Mouse (Mus musculus) adrenal gland, postnatal 14 days (tissue): ENCODE data around the gene Irs3. TPM values are rescaled to one million over a fixed set of nuclear protein-coding genes. Genes with fewer than 3 reads are reported as not detected.

ENCODE experiments used
- total RNA-seq: library from RNA; stranded (reverse); gene quantifications from 2 replicates; pipeline ENCODE4 v1.2.3, GENCODE M21; 2021

Irs3 gene
- total RNA-seq, 1 experiment from 2014 or later, result 4.6 TPM

Other genes with a start within 250 kb of the Irs3 start
- gene Zan, start 168.7 kb downstream of the Irs3 start, total RNA-seq, result not detected in 2 replicates
- gene Pop7, start 143.2 kb downstream of the Irs3 start, total RNA-seq, result 22.3 and 26.2 TPM in 2 replicates
- gene Gigyf1, start 127.2 kb downstream of the Irs3 start, total RNA-seq, result 30.5 and 36.6 TPM in 2 replicates
- not detected in 2 replicates for gene Epo, start 112.5 kb downstream of the Irs3 start, total RNA-seq
- 574 and 611 TPM in 2 replicates for gene Gnb2, start 112.2 kb downstream of the Irs3 start, total RNA-seq
- gene Actl6b, start 92.2 kb downstream of the Irs3 start, total RNA-seq, result 2.8 and 3.8 TPM in 2 replicates
- gene Tfr2, start 75.9 kb downstream of the Irs3 start, total RNA-seq, result 1.4 and 26.4 TPM in 2 replicates
- 42.5 and 44.9 TPM in 2 replicates for gene Mospd3, start 44.7 kb downstream of the Irs3 start, total RNA-seq
- 414 and 471 TPM in 2 replicates for gene Pcolce, start 31.9 kb downstream of the Irs3 start, total RNA-seq
- 0.38 and 0.85 TPM in 2 replicates for gene Fbxo24, start 16.7 kb downstream of the Irs3 start, total RNA-seq
- gene Lrch4, start 16.6 kb downstream of the Irs3 start, total RNA-seq, result 30.1 and 35.9 TPM in 2 replicates
- 7.2 and 11.6 TPM in 2 replicates for gene Gm20605, start 16.5 kb downstream of the Irs3 start, total RNA-seq
- gene Sap25, start 4.4 kb downstream of the Irs3 start, total RNA-seq, result 7.4 and 12.8 TPM in 2 replicates
- 22.9 and 25.3 TPM in 2 replicates for gene Agfg2, start 39.0 kb upstream of the Irs3 start, total RNA-seq
- gene Nyap1, start 95.9 kb upstream of the Irs3 start, total RNA-seq, result 3.6 and 5.9 TPM in 2 replicates
- gene Tsc22d4, start 100.0 kb upstream of the Irs3 start, total RNA-seq, result 74.9 and 87.3 TPM in 2 replicates
- 20.4 and 21.9 TPM in 2 replicates for gene Ppp1r35, start 133.1 kb upstream of the Irs3 start, total RNA-seq
- 41.5 and 46.7 TPM in 2 replicates for gene Mepce, start 141.9 kb upstream of the Irs3 start, total RNA-seq
- 5.6 and 5.7 TPM in 2 replicates for gene Zcwpw1, start 142.1 kb upstream of the Irs3 start, total RNA-seq
- 1.2 and 2.9 TPM in 2 replicates for gene Pilra, start 190.6 kb upstream of the Irs3 start, total RNA-seq
- 0.67 and 1.6 TPM in 2 replicates for gene Pilrb1, start 212.4 kb upstream of the Irs3 start, total RNA-seq
- 0.45 and 0.70 TPM in 2 replicates for gene Pilrb2, start 226.1 kb upstream of the Irs3 start, total RNA-seq